Mouse (Mus musculus): ENCODE data around the gene Zc3h12d.
A peak's percentile ranks its signal among the peaks of the same experiment; 100 is the strongest.
"Not testable (repeated sequence)": the region's sequence is repeated elsewhere in the genome, so short reads cannot be mapped to it uniquely, and the experiment has no call there.

Zc3h12d gene

GRCm38 (mm10) chr10:7874194-7874593 lies 41.9 kb downstream of the Zc3h12d start:
- no peak for DNase-seq

DNA sequence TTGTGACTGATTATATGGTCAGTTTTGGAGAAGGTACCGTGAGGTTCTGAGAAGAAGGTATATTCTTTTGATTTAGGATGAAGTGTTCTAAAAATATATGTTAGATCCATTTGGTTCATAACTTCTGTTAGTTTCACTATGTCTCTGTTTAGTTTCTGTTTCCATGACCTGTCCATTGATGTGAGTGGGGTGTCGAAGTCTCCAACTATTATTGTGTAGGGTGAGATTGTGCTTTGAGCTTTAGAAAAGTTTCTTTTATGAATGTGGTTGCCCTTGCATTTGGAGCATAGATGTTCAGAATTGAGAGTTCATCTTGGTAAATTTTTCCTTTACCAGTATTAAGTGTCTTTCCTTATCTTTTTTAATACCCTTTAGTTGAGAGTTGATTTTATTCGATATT lies 48.0 kb downstream of the Zc3h12d start:
- not testable (repeated sequence) for DNase-seq

DNA sequence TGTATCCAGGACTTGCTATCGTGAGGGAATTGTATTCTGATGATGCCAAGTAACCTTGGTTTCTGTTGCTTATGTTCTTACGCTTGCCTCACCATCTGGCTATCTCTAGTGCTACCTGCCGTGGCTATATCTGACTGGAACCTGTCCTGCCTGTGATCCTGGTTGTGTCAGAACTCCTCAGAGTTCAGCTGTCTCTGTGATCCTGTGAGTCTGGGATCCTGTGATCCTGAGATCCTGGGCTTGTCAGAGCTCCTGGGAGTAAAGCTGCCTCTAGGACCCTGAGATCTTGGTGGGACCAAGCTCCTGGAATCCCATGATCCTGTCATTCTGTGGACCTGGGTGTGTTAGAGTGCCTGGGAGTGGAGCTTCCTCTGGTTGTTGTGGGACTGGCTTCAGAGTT lies 49.7 kb downstream of the Zc3h12d start:
- DNase-seq = no peak

DNA sequence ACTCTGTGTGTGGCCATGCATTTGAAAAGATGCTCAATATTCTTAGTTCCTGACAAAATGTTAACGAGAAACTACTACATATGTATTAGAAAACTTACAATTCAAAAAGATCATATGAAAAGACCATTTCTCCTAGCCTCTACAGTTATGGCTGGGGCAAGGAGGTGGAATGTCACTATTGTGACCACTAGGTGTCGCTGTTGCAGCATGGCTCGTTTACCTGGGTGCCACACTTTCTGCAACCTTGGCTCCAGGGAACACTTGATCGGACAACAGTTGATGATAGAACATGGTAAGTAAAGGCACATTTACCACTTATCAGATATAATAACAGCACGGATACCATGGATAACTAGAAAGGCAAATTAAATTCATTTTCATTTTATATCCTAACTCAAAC lies 51.3 kb downstream of the Zc3h12d start:
- DNase-seq = peak; percentile 75 to 88

- DNase-seq = peak in 1 of 2 experiments; percentile 14
These were observed 56.1 kb downstream of the Zc3h12d start for GRCm38 (mm10) chr10:7888256-7888868.

- no peak for DNase-seq
These were observed 68.7 kb downstream of the Zc3h12d start for GRCm38 (mm10) chr10:7900719-7901627.

GRCm38 (mm10) chr10:7904157-7904556 lies 71.9 kb downstream of the Zc3h12d start:
- DNase-seq = no peak

- DNase-seq = no peak
These were observed 74.9 kb downstream of the Zc3h12d start for GRCm38 (mm10) chr10:7907151-7907550.

GRCm38 (mm10) chr10:7911268-7911667 lies 79.0 kb downstream of the Zc3h12d start:
- peak; percentile 29 to 61 for DNase-seq

All from kidney, postnatal 36 days (tissue).